Mouse (Mus musculus) ovary, postnatal 36 days (tissue): ENCODE data around the gene Mcm9.
"Not testable (repeated sequence)": the region's sequence is repeated elsewhere in the genome, so short reads cannot be mapped to it uniquely, and the experiment has no call there.

Source experiments
- DNase-seq: peaks from one replicate; pipeline ENCODE4 v3.0.0; 2022; ENCODE audit warnings: low spot score, mixed read lengths

The Mcm9 gene

DNA sequence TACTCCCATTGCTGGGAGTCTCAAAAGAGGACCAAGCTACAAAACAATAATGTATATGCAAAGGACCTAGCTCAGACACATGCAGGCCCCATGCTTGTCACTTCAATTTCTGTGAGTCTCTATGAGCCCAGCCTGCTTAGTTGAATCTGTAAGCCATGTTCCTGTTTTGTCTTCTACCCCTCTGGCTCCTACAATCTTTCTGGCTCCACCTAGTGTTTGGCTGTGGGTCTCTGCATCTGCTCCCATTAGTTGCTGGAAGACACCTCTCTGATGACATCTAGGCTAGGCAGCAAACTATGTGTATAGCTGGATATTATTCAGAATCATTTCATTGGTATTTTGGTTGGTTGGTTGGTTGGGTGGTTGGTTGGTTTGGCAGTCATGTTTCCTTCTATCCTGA lies 130.7 kb downstream of the Mcm9 start:
- DNase-seq = no peak

GRCm38 (mm10) chr10:53495349-53495748 lies 134.9 kb downstream of the Mcm9 start:
- not testable (repeated sequence) for DNase-seq

- DNase-seq = no peak
Observed at GRCm38 (mm10) chr10:53493954-53494353, 136.3 kb downstream of the Mcm9 start.
